Mouse (Mus musculus) G1E-ER4 (cell line): ENCODE results near the gene Pde3a. TPM values are rescaled to one million over a fixed set of nuclear protein-coding genes. Genes with fewer than 3 reads are reported as not detected.

Source experiments
- GATA1 ChIP-seq: IDR thresholded peaks from one replicate; pipeline ENCODE4 v1.8.0; 2012; ENCODE audit warnings: low read length, inconsistent platforms
- polyA plus RNA-seq: library from polyadenylated mRNA; stranded (reverse); fragments of >175 nt; gene quantifications from 2 replicates; pipeline ENCODE4 v1.2.3, GENCODE M21; 2012

Pde3a gene
- polyA plus RNA-seq, 1 experiment, result not detected

DNA sequence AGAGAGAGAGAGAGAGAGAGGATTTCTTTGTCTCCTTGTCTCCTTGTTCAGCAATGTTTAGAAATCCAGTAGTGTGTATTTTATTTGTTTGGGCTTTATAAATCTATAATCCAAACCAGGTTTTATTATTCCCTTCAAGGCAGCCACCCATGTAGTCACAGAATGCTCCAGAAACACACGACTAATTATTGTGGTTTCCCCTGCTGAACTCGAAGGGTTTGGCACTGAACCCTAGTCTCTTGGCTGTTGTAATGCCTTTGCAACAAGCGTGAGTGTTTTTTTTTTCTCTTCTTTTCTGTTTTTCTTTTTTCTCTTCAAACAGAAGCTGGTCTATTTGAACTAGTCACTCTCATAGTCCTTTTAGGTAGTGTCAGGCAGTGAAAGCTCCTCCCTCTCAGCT is 225.6 kb downstream of the Pde3a start:
- no peak for TF ChIP-seq GATA1

- TF ChIP-seq GATA1, result no peak
These were observed 236.4 kb downstream of the Pde3a start for GRCm38 (mm10) chr6:141485302-141486021.

- TF ChIP-seq GATA1, result no peak
These were observed 238.2 kb downstream of the Pde3a start for GRCm38 (mm10) chr6:141487266-141487665.

- TF ChIP-seq GATA1, result no peak
These were observed 239.6 kb downstream of the Pde3a start for GRCm38 (mm10) chr6:141488619-141489018.

DNA sequence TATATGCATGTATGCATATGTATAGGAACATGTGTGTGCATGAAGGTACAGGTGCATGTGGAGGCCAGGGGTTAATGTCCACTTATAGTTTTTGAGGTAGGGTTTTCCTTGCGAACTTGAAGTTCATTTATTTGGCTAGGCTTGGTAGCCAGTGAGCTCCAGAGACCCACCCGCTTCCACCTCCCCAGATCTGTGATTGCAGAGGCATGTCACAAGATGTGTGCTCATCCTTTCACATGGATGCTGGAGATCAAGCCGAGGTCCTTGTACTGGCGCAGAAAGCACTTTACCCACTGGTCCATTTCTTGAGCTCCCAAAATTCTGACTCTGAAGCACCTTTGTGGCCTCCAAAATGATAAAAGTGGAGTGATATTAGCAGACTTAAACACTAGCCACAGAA is 245.8 kb downstream of the Pde3a start:
- no peak for TF ChIP-seq GATA1

DNA sequence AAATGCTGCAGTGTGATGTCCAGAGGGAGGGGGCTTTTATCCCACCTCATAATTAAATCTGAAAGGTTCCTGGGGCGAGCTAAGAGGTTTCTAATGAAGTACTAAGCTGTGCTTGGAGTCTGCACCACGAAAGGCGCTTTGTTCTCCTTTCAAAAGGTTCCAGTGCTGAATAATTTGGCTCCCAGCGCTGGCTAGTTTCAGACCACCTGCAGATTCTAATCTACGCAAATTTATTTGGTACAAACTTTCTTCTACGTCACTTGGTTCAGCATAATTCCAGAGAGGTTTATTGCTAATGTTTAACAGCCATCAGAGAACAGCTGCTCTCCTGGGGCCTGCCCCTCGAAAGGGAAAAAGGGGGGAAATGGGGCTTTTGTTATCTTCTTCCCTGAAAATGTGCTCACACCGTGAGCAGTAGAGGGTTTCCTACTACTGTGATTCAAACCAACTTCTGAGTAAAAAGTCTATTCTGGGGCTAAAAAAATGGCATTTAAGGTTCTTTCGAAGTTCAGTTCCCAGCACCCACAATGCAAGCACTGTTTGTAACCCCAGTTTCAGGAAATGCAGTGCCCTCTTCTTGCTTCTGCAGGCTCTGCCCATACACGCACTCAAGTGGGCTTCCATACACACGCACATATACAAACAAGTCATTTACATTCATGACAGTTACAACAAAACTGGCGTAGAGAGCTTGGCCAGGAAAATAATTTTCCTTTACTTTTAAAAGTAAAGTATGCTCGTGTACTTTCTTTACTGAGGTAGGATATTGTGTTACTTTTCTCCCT is 246.8 kb downstream of the Pde3a start:
- TF ChIP-seq GATA1, result no peak

DNA sequence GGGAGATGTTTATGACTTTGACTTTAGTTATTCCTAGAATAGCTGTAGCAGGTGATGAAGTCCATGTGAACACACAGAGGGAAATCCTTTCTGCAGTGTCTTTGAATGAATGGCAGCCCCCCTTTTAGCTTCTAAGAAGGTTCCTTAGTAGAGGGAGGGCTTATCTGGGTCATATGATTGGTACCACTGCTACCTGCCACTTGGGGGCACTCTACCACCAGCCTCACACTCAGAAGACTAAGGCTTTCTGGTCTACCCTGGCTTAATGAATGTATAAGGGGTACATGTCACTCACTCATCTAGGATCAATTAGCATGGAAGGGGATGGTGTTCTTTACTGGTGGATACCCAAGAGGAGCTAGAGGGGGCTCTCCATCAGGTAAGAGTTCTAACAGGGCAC is 250.4 kb downstream of the Pde3a start:
- no peak for TF ChIP-seq GATA1

DNA sequence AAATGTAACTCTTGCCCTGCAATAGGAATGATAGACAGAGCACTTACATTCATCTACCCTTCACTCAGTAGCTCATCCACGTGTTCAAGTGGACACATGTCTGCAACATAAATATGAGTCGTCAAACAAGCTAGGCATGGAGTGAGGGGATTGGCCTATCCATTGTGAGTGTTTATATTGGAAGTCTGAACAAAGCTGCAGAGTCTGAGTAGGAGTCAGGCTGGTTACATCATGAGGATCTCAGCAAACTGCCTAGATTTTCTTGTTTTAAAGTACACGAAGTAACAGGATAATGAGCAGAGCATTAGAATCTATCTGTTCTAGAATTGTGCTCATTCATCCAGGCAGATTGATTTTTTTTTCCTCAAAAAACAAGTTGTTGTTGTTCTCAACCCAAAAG is 252.1 kb downstream of the Pde3a start:
- TF ChIP-seq GATA1, result no peak

DNA sequence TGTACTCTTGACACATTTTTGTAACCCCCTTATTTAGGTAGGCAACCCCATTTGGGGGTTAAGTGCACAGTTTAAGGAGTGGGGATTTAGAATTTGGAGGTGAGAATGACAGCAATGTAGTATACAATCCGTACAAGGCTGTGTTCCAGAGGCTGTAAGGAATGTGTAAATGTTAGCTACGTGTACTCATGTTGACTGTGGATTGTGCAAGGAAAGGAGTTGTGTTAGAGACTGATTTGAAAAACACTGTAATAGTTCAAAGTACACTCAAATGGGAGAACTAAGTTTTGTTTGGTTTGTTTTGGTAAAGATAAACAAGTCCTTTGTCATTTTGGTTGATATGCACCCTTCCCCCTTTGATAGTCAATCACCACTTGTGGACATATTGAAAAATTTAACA is 273.5 kb downstream of the Pde3a start:
- no peak for TF ChIP-seq GATA1

GRCm38 (mm10) chr6:141523747-141524640 is 274.9 kb downstream of the Pde3a start, which contains the start of gene Slco1c1:
Gene Slco1c1, plus strand, starts transcription at chr6:141524368.
- TF ChIP-seq GATA1, result no peak

DNA sequence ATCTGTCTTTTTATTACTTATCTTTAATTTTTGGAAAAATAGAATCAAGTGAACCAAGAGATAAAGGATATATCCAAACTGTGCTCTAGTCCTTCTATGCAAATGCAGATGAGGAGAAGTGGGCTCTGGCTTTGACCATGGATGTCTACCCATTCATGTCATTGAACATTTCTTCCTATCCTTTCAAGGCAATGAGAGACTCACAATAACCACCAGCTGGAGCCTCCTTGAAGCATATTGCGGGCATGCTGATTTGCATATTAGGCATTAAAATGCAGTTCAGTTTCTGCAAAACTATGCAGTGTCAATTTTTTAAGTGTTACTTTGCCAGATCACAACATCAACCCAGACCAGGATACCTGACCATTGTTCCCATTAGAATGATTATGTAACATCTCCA is 276.7 kb downstream of the Pde3a start:
- TF ChIP-seq GATA1, result no peak

DNA sequence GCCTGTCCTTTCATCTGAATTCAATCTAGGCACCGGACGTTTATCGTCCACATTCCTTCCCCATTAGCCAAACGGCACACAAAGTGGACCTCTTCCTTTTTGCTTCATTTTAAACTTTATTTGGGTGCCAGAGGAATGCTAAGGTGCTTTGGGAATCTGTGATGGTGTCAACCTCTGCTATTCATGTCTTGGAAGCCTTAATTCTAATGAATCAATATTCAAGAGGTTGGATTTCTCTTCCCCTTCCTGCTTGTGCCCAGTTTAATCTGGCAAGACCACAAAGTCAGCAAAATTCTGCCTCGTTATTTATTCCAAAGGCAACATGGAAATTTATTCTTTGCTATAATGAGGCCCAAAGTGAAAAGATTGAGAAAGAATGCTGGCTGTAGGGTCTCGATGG is 281.8 kb downstream of the Pde3a start:
- no peak for TF ChIP-seq GATA1

DNA sequence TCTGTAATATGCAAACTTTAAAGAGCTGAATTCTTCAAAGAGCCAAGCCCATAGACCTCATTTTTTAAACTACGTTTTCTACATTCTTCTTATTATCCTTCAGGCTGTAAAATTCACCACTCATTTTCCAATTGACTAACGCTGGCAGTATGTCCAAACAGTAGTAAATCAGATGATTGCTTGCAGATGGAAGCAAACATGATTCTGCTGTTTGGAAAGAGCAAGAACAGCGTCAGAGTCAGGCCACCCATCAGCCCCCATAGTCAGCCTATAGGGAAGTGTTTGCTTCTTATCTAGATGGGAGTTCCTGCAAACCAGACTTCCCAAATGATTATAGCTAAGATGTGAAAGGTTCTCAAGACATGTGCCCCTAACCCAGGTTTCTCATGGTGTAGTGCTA is 288.2 kb downstream of the Pde3a start:
- TF ChIP-seq GATA1, result no peak

DNA sequence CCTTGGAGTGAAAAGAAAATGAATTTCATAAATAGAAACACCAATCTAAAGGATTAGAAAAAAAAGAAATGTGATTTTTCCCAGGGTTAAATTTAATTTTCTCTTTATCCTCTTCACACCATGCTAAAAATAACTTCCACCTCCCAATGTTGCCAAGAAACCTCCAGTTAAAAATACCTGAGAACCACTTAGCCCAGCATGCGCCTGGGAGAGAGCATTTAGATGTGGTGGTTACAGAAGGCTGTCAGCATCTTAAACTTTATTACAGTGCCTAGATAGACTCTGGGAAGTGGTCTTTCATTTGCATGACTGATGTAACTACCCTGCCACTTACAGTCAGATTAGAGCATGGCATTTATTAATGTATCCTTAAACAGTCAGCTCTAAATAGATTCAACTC is 292.1 kb downstream of the Pde3a start:
- no peak for TF ChIP-seq GATA1

DNA sequence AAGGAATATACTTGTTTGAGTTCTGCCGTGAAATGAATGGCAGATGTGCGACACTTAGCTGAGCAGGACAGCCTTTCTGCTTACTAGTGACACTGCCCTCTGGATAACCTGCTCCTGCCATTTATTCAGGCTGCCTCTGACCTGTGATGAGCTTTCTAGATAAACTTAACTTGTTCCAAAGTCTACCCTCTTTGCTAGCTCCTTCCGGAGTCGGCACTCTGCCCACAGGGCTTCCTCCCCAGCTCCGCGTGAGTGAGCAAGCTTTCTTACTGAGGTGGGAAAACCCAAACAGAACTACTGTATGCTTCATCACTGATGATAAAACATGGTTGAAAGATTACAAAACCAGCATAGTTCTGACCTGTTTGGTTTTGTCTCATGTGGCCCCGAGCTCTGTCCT is 294.3 kb downstream of the Pde3a start:
- TF ChIP-seq GATA1, result no peak
